Mouse (Mus musculus): ENCODE measurements around the gene Blzf1. TPM values are rescaled to one million over a fixed set of nuclear protein-coding genes. Genes with fewer than 3 reads are reported as not detected.

Gene Blzf1
- polyA plus RNA-seq, 1 experiment from 2014 or later, result 25.8 TPM

DNA sequence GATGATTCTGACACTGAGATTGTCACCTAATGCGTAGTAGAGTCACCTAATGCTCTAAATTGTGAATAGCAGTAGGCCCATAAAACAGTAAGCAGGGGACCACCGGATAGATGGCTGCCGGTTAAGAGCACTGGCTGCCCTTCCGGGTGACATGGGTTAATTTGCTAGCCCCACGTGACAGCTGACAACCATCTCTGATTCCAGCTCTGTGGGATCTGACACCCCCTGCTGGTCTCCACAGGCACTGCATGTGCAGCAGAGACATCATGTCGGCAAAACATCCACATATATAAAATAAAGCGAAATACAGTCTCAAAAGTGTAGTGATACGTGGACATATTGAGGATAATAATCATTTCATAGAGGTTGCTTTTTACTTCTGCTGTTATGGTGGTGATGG, 8.0 kb upstream of the Blzf1 start:
- 73% methylated on average over 8 of the region's 8 CpGs for WGBS (ENCODE audit: insufficient replicate concordance)
- no peak overlapping the region for H3K4me2 ChIP-seq
- H3K27ac ChIP-seq (ENCODE audit: low read depth, low read length), result no peak overlapping the region
- no peak overlapping the region for H3K4me3 ChIP-seq (ENCODE audit: low read depth, low read length)
- no peak overlapping the region for H3K9ac ChIP-seq (ENCODE audit: low read depth, low read length)
- H3K9me3 ChIP-seq (replicated peaks; ENCODE audit: control insufficient read depth, low read length), result no peaks in the 10 kb centered on the region
- H3K4me1 ChIP-seq (ENCODE audit: control insufficient read depth, insufficient read depth, low read length), result peaks cover 14% of the 10 kb centered on the region
- no peak for ATAC-seq (replicated peaks; ENCODE audit: insufficient number of reproducible peaks, low FRiP score, low TSS enrichment)
- H3K27me3 ChIP-seq (ENCODE audit: control insufficient read depth, insufficient read depth, low read length), result no peaks in the 10 kb centered on the region
- 0 out of 2 replicates have a peak, but pooled peaks cover 2% of the 10 kb centered on the region for H3K36me3 ChIP-seq (ENCODE audit: control insufficient read depth, insufficient read depth, low read length)

DNA sequence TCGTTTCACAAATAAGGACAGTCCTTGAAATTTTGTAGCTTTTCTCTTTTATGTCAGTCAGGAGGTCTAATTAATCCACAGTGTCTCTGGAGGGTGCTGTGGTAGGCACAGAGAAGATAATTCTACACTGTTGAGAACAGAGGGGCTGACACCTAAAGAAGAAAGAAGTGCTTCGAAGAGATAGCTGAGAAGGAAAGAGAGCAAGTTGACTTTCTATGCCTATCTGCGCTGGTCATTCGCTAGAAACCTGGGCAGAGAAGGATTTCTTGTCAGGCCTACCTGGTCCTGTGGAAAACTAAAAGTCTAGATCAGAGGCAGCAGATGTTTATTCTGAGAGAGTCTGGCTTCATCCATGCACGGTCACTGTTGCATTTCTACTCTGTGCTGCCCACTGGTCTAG, 6.8 kb upstream of the Blzf1 start:
- H3K4me1 ChIP-seq (ENCODE audit: control insufficient read depth, insufficient read depth, low read length), result peaks cover 6% of the 10 kb centered on the region; the same call in 1 of the 2 replicates
- H3K9me3 ChIP-seq (replicated peaks; ENCODE audit: control insufficient read depth, low read length), result no peaks in the 10 kb centered on the region
- H3K36me3 ChIP-seq (ENCODE audit: control insufficient read depth, insufficient read depth, low read length), result 0 out of 2 replicates have a peak, but pooled peaks cover 2% of the 10 kb centered on the region
- H3K27me3 ChIP-seq (ENCODE audit: control insufficient read depth, insufficient read depth, low read length), result no peaks in the 10 kb centered on the region
- H3K27ac ChIP-seq (ENCODE audit: low read depth, low read length), result no peak overlapping the region
- 82% methylated on average over 5 of the region's 5 CpGs for WGBS (ENCODE audit: insufficient replicate concordance)
- H3K4me3 ChIP-seq (ENCODE audit: low read depth, low read length), result no peak overlapping the region
- no peak overlapping the region for H3K9ac ChIP-seq (ENCODE audit: low read depth, low read length)
- no peak overlapping the region for H3K4me2 ChIP-seq
- no peak for ATAC-seq (replicated peaks; ENCODE audit: insufficient number of reproducible peaks, low FRiP score, low TSS enrichment)

DNA sequence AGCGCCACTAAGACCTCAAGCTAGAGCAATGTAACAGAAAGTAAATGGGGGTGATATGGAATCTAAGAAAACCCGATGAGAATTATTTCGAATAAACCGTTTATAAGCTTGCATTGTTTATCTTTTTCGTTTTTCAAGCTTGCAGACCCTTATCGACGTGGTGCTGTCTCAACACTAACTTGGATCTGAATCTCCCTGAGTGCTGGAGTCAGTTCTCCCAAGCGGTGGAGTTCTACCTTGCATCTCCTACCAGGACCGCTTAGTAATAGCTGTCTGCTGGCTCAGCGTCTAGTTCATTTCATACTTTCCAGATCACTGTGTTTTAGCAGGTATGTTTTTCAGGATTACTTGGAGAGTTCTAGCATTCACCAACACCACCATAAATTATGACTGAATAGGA, 633 bp upstream of the Blzf1 start:
- Histone ChIP-seq H3K27me3 (ENCODE audit: control insufficient read depth, insufficient read depth, low read length) (no peaks in the 10 kb centered on the region), H3K4me3 (ENCODE audit: low read depth, low read length) (peak overlapping the region; percentile 94), H3K9ac (ENCODE audit: low read depth, low read length) (peak overlapping the region; percentile 72), H3K4me1 (ENCODE audit: control insufficient read depth, insufficient read depth, low read length) (peaks cover 5% of the 10 kb centered on the region; the same call in 1 of the 2 replicates), H3K27ac (ENCODE audit: low read depth, low read length) (peak overlapping the region; percentile 29; the same call in 1 of the 2 replicates), H3K4me2 (peak overlapping the region; percentile 80), H3K36me3 (ENCODE audit: control insufficient read depth, insufficient read depth, low read length) (0 out of 2 replicates have a peak, but pooled peaks cover 2% of the 10 kb centered on the region), H3K9me3 (replicated peaks; ENCODE audit: control insufficient read depth, low read length) (no peaks in the 10 kb centered on the region)
- ATAC-seq (replicated peaks; ENCODE audit: insufficient number of reproducible peaks, low FRiP score, low TSS enrichment), result no peak
- WGBS (ENCODE audit: insufficient replicate concordance), result 11% methylated on average over 10 of the region's 10 CpGs

GRCm38 (mm10) chr1:164303821-164304220, 3.5 kb downstream of the Blzf1 start, which contains the start of gene Nme7:
Nme7 (plus strand) TSS chr1:164304121.
- WGBS (ENCODE audit: insufficient replicate concordance), result 86% methylated on average over 5 of the region's 5 CpGs
- Histone ChIP-seq H3K27ac (ENCODE audit: low read depth, low read length) (no peak within 1 kb of the TSS), H3K4me2 (no peak within 1 kb of the TSS), H3K9me3 (replicated peaks; ENCODE audit: control insufficient read depth, low read length) (no peaks in the 10 kb centered on the region), H3K4me3 (ENCODE audit: low read depth, low read length) (no peak within 1 kb of the TSS), H3K36me3 (ENCODE audit: control insufficient read depth, insufficient read depth, low read length) (peaks cover 20% of the 10 kb centered on the region), H3K27me3 (ENCODE audit: control insufficient read depth, insufficient read depth, low read length) (no peaks in the 10 kb centered on the region), H3K9ac (ENCODE audit: low read depth, low read length) (no peak within 1 kb of the TSS), H3K4me1 (ENCODE audit: control insufficient read depth, insufficient read depth, low read length) (peaks cover 5% of the 10 kb centered on the region; the same call in 1 of the 2 replicates)
- no peak for ATAC-seq (replicated peaks; ENCODE audit: insufficient number of reproducible peaks, low FRiP score, low TSS enrichment)

DNA sequence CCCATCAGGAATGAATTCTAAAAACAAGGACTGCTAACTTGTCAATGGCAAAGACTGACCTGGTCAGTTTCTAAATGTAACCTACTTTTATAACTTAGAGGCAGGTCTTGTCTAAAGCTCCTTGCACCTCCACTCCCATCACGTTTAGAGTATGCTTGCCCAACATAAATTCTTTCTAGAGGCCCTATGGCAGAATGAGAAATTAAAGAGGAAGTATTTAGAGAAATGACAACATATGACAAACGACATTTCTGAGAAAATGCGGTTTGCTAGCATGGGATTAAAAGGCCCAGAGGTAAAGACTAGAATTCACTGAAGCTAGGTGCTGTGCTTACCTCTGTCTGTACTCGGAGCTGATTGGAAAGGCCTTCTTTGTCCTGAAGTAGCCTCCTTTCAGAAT, 5.3 kb downstream of the Blzf1 start:
- H3K27ac ChIP-seq (ENCODE audit: low read depth, low read length), result no peak overlapping the region
- H3K4me3 ChIP-seq (ENCODE audit: low read depth, low read length), result no peak overlapping the region
- no peaks in the 10 kb centered on the region for H3K27me3 ChIP-seq (ENCODE audit: control insufficient read depth, insufficient read depth, low read length)
- no peaks in the 10 kb centered on the region for H3K4me1 ChIP-seq (ENCODE audit: control insufficient read depth, insufficient read depth, low read length)
- H3K9me3 ChIP-seq (replicated peaks; ENCODE audit: control insufficient read depth, low read length), result no peaks in the 10 kb centered on the region
- H3K9ac ChIP-seq (ENCODE audit: low read depth, low read length), result no peak overlapping the region
- no peak for ATAC-seq (replicated peaks; ENCODE audit: insufficient number of reproducible peaks, low FRiP score, low TSS enrichment)
- peaks cover 24% of the 10 kb centered on the region for H3K36me3 ChIP-seq (ENCODE audit: control insufficient read depth, insufficient read depth, low read length)
- WGBS (ENCODE audit: insufficient replicate concordance), result 89% methylated on average over 4 of the region's 4 CpGs
- no peak overlapping the region for H3K4me2 ChIP-seq

DNA sequence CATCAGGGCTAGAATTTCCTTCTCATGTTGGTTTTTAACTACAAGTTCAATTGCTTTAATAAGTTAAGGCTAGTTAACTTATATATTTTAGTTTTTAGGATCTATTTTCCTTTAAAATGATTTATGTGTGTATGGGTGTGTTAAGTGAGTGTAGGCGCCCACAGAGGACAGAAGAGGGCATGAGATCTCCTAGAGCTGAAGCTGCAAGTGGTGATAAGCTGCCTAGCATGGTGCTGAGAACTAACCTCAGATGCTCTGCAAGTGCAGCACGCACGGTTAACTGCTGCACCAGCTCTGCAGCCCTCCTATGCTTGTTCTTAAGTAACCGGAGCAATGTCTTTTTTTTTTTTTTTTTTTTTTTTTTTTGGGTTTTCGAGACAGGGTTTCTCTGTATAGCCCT, 10.8 kb downstream of the Blzf1 start:
- no peak for ATAC-seq (replicated peaks; ENCODE audit: insufficient number of reproducible peaks, low FRiP score, low TSS enrichment)

DNA sequence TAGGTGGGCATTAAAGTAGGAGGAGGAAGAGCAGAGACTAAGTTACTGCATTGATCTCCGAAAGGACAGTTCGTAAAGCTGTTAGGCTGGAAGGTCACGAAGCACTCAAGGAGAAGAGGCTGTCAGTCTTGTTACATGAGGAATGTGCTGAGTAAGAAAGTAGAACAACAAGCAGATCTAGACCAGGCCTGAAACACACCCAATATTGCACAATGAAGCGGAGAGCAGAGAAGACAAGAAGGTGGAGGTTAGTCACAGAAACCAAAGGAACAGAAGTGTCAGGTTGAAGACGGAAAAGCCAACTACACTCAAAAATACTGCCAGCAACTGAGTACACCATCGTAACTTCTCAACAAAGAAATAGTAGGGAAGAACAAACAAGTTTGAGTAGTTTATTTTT, 13.2 kb downstream of the Blzf1 start:
- 85% methylated on average over 6 of the region's 6 CpGs for WGBS (ENCODE audit: insufficient replicate concordance)
- peaks cover 23% of the 10 kb centered on the region for H3K36me3 ChIP-seq (ENCODE audit: control insufficient read depth, insufficient read depth, low read length)

More for the DNA sequence above, 10.8 kb downstream of the Blzf1 start:
- Histone ChIP-seq H3K27ac (ENCODE audit: low read depth, low read length) (no peak overlapping the region), H3K4me3 (ENCODE audit: low read depth, low read length) (no peak overlapping the region), H3K4me2 (no peak overlapping the region), H3K4me1 (ENCODE audit: control insufficient read depth, insufficient read depth, low read length) (no peaks in the 10 kb centered on the region), H3K9me3 (replicated peaks; ENCODE audit: control insufficient read depth, low read length) (no peaks in the 10 kb centered on the region), H3K27me3 (ENCODE audit: control insufficient read depth, insufficient read depth, low read length) (no peaks in the 10 kb centered on the region), H3K36me3 (ENCODE audit: control insufficient read depth, insufficient read depth, low read length) (peaks cover 28% of the 10 kb centered on the region), H3K9ac (ENCODE audit: low read depth, low read length) (no peak overlapping the region)
- WGBS (ENCODE audit: insufficient replicate concordance), result 91% methylated on average over 4 of the region's 5 CpGs

DNA sequence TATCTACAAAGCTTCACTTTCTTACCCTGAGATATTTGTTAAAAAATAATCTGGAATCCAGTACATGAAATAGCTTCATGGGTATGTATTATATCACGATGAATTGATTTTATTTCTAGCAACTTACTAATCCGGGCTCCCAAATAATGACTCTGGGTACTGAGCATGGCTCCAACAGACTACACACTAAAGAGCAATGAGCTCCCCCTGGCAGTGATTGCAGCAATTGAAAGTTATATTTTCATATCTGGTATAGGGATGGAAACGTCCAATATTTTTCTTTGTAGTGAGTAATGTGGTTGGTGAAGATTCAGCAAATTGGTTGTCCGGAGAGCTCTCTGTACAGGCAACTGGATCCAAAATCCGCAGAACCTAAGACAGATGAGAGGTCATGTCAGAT, 15.2 kb downstream of the Blzf1 start:
- H3K27ac ChIP-seq (ENCODE audit: low read depth, low read length), result no peak overlapping the region
- no peak for ATAC-seq (replicated peaks; ENCODE audit: insufficient number of reproducible peaks, low FRiP score, low TSS enrichment)
- H3K36me3 ChIP-seq (ENCODE audit: control insufficient read depth, insufficient read depth, low read length), result peaks cover 16% of the 10 kb centered on the region
- no peak overlapping the region for H3K4me2 ChIP-seq
- WGBS (ENCODE audit: insufficient replicate concordance), result 84% methylated on average over 5 of the region's 5 CpGs
- no peaks in the 10 kb centered on the region for H3K4me1 ChIP-seq (ENCODE audit: control insufficient read depth, insufficient read depth, low read length)
- no peak overlapping the region for H3K9ac ChIP-seq (ENCODE audit: low read depth, low read length)
- H3K9me3 ChIP-seq (replicated peaks; ENCODE audit: control insufficient read depth, low read length), result no peaks in the 10 kb centered on the region
- H3K4me3 ChIP-seq (ENCODE audit: low read depth, low read length), result no peak overlapping the region
- no peaks in the 10 kb centered on the region for H3K27me3 ChIP-seq (ENCODE audit: control insufficient read depth, insufficient read depth, low read length)

More for the DNA sequence above, 13.2 kb downstream of the Blzf1 start:
- H3K27ac ChIP-seq (ENCODE audit: low read depth, low read length), result no peak overlapping the region
- no peak for ATAC-seq (replicated peaks; ENCODE audit: insufficient number of reproducible peaks, low FRiP score, low TSS enrichment)
- no peak overlapping the region for H3K9ac ChIP-seq (ENCODE audit: low read depth, low read length)
- H3K9me3 ChIP-seq (replicated peaks; ENCODE audit: control insufficient read depth, low read length), result no peaks in the 10 kb centered on the region
- no peak overlapping the region for H3K4me3 ChIP-seq (ENCODE audit: low read depth, low read length)
- no peaks in the 10 kb centered on the region for H3K4me1 ChIP-seq (ENCODE audit: control insufficient read depth, insufficient read depth, low read length)
- no peaks in the 10 kb centered on the region for H3K27me3 ChIP-seq (ENCODE audit: control insufficient read depth, insufficient read depth, low read length)
- no peak overlapping the region for H3K4me2 ChIP-seq

- WGBS (ENCODE audit: insufficient replicate concordance), result 52% methylated on average over 15 of the region's 15 CpGs
- ATAC-seq (replicated peaks; ENCODE audit: insufficient number of reproducible peaks, low FRiP score, low TSS enrichment), result no peak
- H3K36me3 ChIP-seq (ENCODE audit: control insufficient read depth, insufficient read depth, low read length), result peaks cover 9% of the 10 kb centered on the region
- H3K4me1 ChIP-seq (ENCODE audit: control insufficient read depth, insufficient read depth, low read length), result no peaks in the 10 kb centered on the region
- no peak overlapping the region for H3K9ac ChIP-seq (ENCODE audit: low read depth, low read length)
- no peak overlapping the region for H3K4me3 ChIP-seq (ENCODE audit: low read depth, low read length)
- no peak overlapping the region for H3K27ac ChIP-seq (ENCODE audit: low read depth, low read length)
- no peaks in the 10 kb centered on the region for H3K9me3 ChIP-seq (replicated peaks; ENCODE audit: control insufficient read depth, low read length)
- H3K27me3 ChIP-seq (ENCODE audit: control insufficient read depth, insufficient read depth, low read length), result no peaks in the 10 kb centered on the region
- no peak overlapping the region for H3K4me2 ChIP-seq
These were observed 19.9 kb downstream of the Blzf1 start for GRCm38 (mm10) chr1:164287406-164287805.

Data from heart, embryonic 11.5 days (tissue).